Mouse (Mus musculus) bone marrow, adult 2 months (tissue): ENCODE measurements at regions not wholly inside any gene's neighbourhood (a gene's known extent, or its start where the extent isn't known, plus 50 kb on each side); places are given as distances from the start of the nearest gene placed in this dataset.

Source experiments
- CTCF ChIP-seq: fragments of 200-500 bp; IDR thresholded peaks from 2 replicates; pipeline ENCODE4 v1.5.1; 2011; ENCODE audit warnings: low read length, control low read depth; ENCODE audit not compliant: control insufficient read depth, insufficient read depth
- POLR2A ChIP-seq: fragments of 200-500 bp; IDR thresholded peaks from 2 replicates; pipeline ENCODE4 v1.6.1; 2011; ENCODE audit warnings: low read depth, mild to moderate bottlenecking, control low read depth, low read length, borderline replicate concordance; ENCODE audit not compliant: control insufficient read depth

DNA sequence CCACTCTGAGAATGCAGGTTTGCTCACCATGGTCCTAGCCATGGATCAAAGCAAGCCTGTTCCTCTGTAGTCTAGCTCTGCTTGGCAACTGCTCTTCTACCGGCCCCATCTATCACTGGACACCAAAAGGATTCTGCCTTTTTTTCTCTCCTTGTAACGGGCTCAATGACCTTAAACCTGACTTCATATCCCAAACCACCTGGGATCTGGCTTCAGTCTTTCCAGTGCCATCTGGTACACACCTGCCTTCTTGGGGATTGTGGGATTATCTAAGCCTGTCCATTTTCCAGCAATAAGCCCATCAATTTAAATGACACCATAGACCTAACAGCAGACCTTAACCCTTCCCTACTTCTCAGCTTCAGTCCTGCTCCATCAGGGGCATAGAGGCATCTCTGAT lies 179.6 kb upstream of the Daam1 start:
- TF ChIP-seq POLR2A (no peak), CTCF (no peak)
